Mouse (Mus musculus) embryonic facial prominence, embryonic 14.5 days (tissue): ENCODE results near the gene Mitd1. TPM values are rescaled to one million over a fixed set of nuclear protein-coding genes. Genes with fewer than 3 reads are reported as not detected.
A peak's percentile ranks its signal among the peaks of the same experiment; 100 is the strongest.

Experiments used
- ATAC-seq: fragments of 200-750 bp; cut with Nextera tagmentation; 2 replicates; pipeline ENCODE4 v1.8.0; 2017; ENCODE audit warnings: low read depth, moderate number of reproducible peaks, moderate TSS enrichment
- DNase-seq: peaks from one replicate; pipeline ENCODE4 v3.0.0-alpha.2; 2015; ENCODE audit warnings: low spot score
- H3K27ac ChIP-seq: fragments of 300-500 bp; sonication (generic); replicated peaks from 2 replicates; pipeline ENCODE4 v1.5.1; 2014; ENCODE audit warnings: low read depth, mild to moderate bottlenecking, low read length, moderate library complexity
- H3K27me3 ChIP-seq: fragments of 300-500 bp; sonication (generic); replicated peaks from 2 replicates; pipeline ENCODE4 v1.6.1; 2014; ENCODE audit warnings: low read length; ENCODE audit not compliant: control insufficient read depth, insufficient read depth
- H3K36me3 ChIP-seq: fragments of 300-500 bp; sonication (generic); 2 replicates; pipeline ENCODE4 v1.6.1; 2014; ENCODE audit warnings: low read length, mixed read lengths; ENCODE audit not compliant: control insufficient read depth, insufficient read depth
- H3K4me1 ChIP-seq: fragments of 300-500 bp; sonication (generic); 2 replicates; pipeline ENCODE4 v1.6.1; 2014; ENCODE audit warnings: antibody characterized with exemption, low read length; ENCODE audit not compliant: control insufficient read depth, insufficient read depth
- H3K4me2 ChIP-seq: fragments of 300-500 bp; sonication (generic); 2 replicates; pipeline ENCODE4 v1.6.1; 2014; ENCODE audit warnings: low read depth, mild to moderate bottlenecking, low read length, moderate library complexity, mixed read lengths
- H3K4me3 ChIP-seq: fragments of 300-500 bp; sonication (generic); 2 replicates; pipeline ENCODE4 v1.5.1; 2014; ENCODE audit warnings: low read depth, mild to moderate bottlenecking, low read length
- H3K9ac ChIP-seq: fragments of 300-500 bp; sonication (generic); 2 replicates; pipeline ENCODE4 v1.6.1; 2014; ENCODE audit warnings: low read depth, mild to moderate bottlenecking, low read length, moderate library complexity, mixed read lengths
- H3K9me3 ChIP-seq: fragments of 300-500 bp; sonication (generic); 2 replicates; pipeline ENCODE4 v1.6.1; 2016; ENCODE audit warnings: low read length; ENCODE audit not compliant: control insufficient read depth
- WGBS: fragments of 180-500 bp; shearing (Covaris S2); extraction: QIAGEN DNeasy Blood & Tissue Kit; methylation state at CpG from one replicate; pipeline ENCODE4 v1.1.7; 2014; 5-methylcytosine and 5-hydroxymethylcytosine counted together
- polyA plus RNA-seq: library from polyadenylated mRNA; unstranded; fragments of >200 nt; fragmentation: Nextera tagmentation; extraction: Ambion mirVana; gene quantifications from 2 replicates; pipeline ENCODE4 v1.2.1, GENCODE M21; 2014

Mitd1 gene
- polyA plus RNA-seq, 1 experiment from 2014 or later = 22.6 TPM

GRCm38 (mm10) chr1:37864511-37865400 lies 25.5 kb downstream of the Mitd1 start:
- H3K27ac ChIP-seq = peak overlapping the region; percentile 81
- H3K9ac ChIP-seq = peak overlapping the region; percentile 76
- no peaks in the 10 kb centered on the region for H3K36me3 ChIP-seq
- WGBS = 1% methylated on average over 43 of the region's 90 CpGs
- H3K4me1 ChIP-seq = peaks cover 5% of the 10 kb centered on the region; the same call in 1 of the 2 replicates
- H3K4me3 ChIP-seq = peak overlapping the region; percentile 66
- ATAC-seq (peak; percentile 98), DNase-seq (peak; percentile 99)
- H3K9me3 ChIP-seq = no peaks in the 10 kb centered on the region
- peak overlapping the region; percentile 83 for H3K4me2 ChIP-seq
- H3K27me3 ChIP-seq = no peaks in the 10 kb centered on the region

GRCm38 (mm10) chr1:37850696-37851095 lies 39.5 kb downstream of the Mitd1 start:
- Histone ChIP-seq H3K27me3 (no peaks in the 10 kb centered on the region), H3K27ac (no peak overlapping the region), H3K4me2 (no peak overlapping the region), H3K4me1 (no peaks in the 10 kb centered on the region), H3K9ac (no peak overlapping the region), H3K36me3 (no peaks in the 10 kb centered on the region), H3K4me3 (no peak overlapping the region), H3K9me3 (no peaks in the 10 kb centered on the region)
- ATAC-seq (no peak), DNase-seq (no peak)
- 67% methylated on average over 2 of the region's 2 CpGs for WGBS

- Histone ChIP-seq H3K27ac (no peak overlapping the region), H3K27me3 (no peaks in the 10 kb centered on the region), H3K9ac (no peak overlapping the region), H3K36me3 (no peaks in the 10 kb centered on the region), H3K4me1 (no peaks in the 10 kb centered on the region), H3K4me2 (no peak overlapping the region), H3K9me3 (no peaks in the 10 kb centered on the region), H3K4me3 (no peak overlapping the region)
- DNase-seq (no peak), ATAC-seq (no peak)
- 83% methylated on average over 8 of the region's 8 CpGs for WGBS
Measured at GRCm38 (mm10) chr1:37846878-37847277, 43.3 kb downstream of the Mitd1 start.

- WGBS = 70% methylated on average over 2 of the region's 2 CpGs
- ATAC-seq (no peak), DNase-seq (no peak)
- no peaks in the 10 kb centered on the region for H3K4me1 ChIP-seq
- H3K4me3 ChIP-seq = no peak overlapping the region
- no peak overlapping the region for H3K4me2 ChIP-seq
- no peaks in the 10 kb centered on the region for H3K9me3 ChIP-seq
- H3K36me3 ChIP-seq = peaks cover 7% of the 10 kb centered on the region; the same call in 1 of the 2 replicates
- no peaks in the 10 kb centered on the region for H3K27me3 ChIP-seq
- H3K27ac ChIP-seq = no peak overlapping the region
- H3K9ac ChIP-seq = no peak overlapping the region
Measured at GRCm38 (mm10) chr1:37831681-37832080, 58.5 kb downstream of the Mitd1 start.

Other genes with a start within 250 kb of the Mitd1 start
- 4.6 and 6.5 TPM in 2 replicates for gene 2010300C02Rik, start 170.3 kb downstream of the Mitd1 start, polyA plus RNA-seq
- gene Tsga10, start 24.0 kb downstream of the Mitd1 start, polyA plus RNA-seq = 5.3 and 7.2 TPM in 2 replicates
- 9.6 TPM in 2 replicates for gene Lipt1, start 18.7 kb downstream of the Mitd1 start, polyA plus RNA-seq
- 263 and 284 TPM in 2 replicates for gene Mrpl30, start 66 bp upstream of the Mitd1 start, polyA plus RNA-seq
- gene Lyg2, start 26.1 kb upstream of the Mitd1 start, polyA plus RNA-seq = 0.11 TPM in 1 of 2 replicates, not detected in the other
- not detected in 2 replicates for gene Lyg1, start 67.3 kb upstream of the Mitd1 start, polyA plus RNA-seq
- 125 and 130 TPM in 2 replicates for gene Txndc9, start 107.5 kb upstream of the Mitd1 start, polyA plus RNA-seq
- 24.5 and 25.1 TPM in 2 replicates for gene Eif5b, start 107.6 kb upstream of the Mitd1 start, polyA plus RNA-seq
- 20.6 and 27.7 TPM in 2 replicates for gene Rev1, start 239.4 kb upstream of the Mitd1 start, polyA plus RNA-seq